Mouse (Mus musculus) telencephalon, adult 2 months (tissue): ENCODE results near the gene Grip1.

Experiments
- DNase-seq: peaks from one replicate; pipeline ENCODE4 v3.0.0-alpha.2; 2011; ENCODE audit warnings: low read depth, low spot score

Gene Grip1

DNA sequence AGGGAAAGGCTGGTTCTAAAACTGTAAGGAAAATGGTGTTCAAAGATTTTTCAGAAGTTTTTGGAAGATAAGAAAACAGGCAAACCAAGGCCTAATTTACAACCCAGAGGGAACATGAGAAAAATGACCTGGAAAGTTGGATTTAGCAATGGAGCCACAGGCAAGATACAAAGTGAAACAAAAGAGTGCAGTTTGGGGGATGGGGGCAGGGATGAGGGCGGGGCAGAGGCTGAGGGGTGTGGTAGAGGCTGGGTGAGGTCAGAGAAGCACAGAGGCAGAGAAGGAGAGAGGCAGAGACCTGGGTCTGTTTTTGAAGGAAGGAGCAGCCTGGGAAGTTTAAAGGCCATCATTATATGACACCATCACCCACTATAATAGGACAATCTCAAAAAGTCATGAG lies 377.5 kb downstream of the Grip1 start:
- DNase-seq = no peak

DNA sequence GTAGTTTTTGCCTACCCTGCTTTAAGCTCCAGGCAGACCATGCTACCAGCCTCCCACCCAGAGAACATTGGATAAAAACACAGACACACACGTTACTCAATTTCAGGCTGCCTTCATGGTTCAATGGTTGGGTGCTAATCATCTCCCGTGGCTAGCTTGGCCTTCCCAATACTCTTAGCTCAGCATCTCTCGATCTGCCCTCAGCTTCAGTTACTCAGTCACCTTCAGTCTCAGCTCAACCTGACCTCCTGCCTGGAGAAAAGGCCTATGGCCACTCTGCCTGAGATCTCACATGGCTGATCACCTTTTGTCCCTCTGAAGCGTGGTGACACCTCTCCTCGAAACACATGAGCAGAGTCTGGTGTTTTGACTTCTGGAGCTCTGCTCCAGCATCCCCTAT lies 379.7 kb downstream of the Grip1 start:
- DNase-seq = no peak

DNA sequence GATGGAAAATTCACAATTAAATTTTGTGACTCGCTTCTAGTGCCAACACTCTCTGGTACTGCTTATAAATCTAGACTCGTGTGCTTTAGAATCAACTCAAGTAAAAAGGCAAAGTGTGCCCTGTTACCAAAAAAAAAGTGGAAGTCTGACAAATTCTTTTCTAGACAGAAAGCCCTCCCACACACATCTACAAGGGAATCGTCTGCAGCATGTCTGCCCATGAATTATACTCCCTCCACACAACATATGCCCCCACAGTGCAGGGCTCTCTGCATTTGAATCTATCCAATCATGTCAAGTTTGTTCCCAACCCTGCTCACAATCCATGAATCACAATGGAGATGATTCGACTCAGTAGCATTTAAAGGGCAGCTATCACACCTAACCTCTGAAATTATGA lies 380.5 kb downstream of the Grip1 start:
- peak; percentile 83 for DNase-seq

DNA sequence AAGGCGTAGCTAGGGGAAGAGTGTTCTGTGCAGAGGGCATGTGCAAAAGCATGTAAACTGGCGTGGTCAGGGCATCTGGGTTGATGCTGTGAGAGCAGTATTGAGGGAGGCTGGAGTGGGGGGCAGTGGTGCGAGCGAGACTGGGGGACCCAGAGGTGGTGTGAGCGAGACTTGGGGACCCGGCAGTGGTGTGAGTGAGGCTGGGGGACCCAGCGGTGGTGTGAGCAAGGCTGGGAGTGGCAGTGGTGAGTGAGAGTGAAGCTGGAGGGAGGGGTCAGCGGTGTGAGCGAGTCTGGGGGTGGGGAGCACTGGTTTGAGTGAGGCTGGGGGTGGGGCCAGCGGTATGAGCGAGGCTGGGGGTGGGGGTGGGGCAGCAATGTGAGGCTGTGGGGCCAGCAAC lies 386.0 kb downstream of the Grip1 start:
- DNase-seq = no peak

DNA sequence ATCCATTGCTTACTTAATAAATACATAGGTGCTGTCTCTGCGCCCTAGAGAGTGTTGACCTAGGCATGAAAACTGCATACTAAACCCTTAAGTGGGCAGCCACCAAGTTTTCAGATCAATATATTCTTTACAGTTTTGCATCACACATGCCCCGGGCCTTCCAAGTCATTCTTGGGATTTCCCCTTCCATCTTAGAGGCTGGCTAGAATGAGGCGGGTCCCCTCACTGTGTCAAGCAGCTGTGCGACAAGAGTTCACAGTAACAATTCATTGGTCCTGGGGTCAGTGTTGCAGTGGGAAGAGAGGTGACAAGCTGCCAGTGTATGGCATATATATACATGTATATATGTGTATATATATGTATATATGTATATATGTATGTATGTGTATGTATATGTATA lies 388.4 kb downstream of the Grip1 start:
- no peak for DNase-seq

DNA sequence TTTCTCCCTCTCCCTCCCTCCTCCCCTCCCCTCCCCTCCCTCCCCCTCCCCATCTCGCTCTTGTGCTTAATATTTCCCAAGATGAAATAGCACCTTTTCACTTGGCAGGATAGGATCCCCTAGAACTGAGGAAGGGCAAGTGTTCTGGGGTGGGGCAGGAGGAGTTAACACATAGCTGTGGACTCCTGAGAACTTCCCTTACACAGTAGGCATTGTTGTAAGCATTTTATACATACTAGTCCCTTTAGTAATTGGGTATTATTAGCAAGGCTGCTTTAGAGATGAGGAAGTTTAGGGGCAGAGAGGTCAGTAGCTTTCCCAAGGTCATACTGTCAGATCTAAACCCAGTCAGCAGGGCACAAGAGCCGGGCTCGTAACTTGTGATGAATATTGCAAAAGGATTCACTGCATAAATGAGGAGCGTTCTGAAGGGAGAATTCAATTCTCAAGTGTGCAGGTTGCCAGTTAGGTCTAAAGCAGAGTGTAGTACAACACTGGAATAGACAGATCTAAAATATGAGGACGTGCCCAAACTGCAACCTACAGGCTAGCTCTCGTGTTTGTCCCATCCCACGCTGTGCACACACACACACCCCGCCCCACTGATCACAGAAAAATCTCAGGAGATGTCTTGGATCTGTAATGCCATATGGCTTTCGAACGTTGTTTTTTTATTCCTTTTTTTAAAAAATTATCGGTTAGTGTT lies 392.2 kb downstream of the Grip1 start:
- no peak for DNase-seq

DNA sequence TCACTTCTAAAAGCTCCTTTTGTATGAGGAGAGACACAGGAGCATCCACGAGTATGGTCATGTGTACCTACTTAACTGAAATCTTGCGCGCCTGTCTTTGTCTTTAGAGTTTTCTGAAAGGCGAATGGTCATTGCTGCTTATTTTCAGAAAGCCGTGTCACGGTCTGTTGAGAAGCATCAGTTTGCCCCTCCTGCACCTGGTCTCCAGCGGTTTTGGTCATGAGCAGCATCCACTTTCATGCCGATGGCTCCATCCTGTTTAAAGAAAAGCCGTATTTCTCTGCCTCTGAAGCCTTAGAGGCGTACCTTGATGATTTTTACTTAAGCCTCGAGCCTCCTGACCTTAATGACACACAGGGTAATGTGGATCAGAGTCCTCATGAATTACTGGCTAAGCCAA lies 398.0 kb downstream of the Grip1 start:
- DNase-seq = no peak

DNA sequence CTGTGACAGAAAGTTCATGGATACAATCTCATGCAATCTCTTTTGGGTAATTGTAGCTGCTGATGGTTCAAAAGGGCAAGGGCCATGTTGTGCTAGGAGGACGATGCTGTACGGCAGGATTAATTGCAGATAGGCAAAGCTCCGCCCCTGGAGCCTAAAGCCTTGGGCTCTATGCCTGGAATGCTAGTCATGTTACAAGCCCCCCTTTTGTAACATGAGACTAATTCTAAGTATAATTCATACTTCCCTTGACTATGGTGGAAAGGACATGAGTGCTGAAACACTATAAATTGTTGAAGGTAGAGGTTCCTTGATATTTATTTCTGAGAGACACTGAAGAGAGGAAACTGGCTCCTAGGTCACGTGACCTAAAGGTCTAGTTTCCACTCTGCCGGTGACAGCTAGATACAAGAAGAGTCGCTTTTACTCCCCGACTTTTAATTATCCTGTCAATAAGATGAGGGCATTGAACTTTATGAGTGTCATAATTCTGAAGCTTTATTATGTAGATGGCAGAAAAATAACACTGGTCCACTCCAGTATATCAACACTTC lies 399.0 kb downstream of the Grip1 start:
- DNase-seq = no peak

DNA sequence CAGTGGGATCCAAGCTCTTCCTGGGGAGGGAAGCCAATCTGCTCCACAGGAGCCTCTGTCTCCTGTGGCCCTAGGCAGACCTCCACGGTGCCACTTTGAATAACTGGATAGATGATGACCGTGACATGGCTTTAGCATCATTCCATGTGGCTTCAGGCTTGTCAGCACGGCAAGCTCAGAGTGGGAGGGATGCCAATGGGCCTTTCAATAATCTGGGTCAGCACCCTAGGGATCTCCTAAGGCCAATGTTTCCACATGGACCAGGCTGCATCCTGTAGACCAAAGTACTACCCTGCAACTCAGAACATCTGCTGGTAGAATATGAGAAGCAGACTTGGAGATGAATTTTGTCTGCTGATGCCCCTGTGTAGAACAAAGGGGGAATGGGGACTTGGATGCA lies 414.1 kb downstream of the Grip1 start:
- DNase-seq = no peak

DNA sequence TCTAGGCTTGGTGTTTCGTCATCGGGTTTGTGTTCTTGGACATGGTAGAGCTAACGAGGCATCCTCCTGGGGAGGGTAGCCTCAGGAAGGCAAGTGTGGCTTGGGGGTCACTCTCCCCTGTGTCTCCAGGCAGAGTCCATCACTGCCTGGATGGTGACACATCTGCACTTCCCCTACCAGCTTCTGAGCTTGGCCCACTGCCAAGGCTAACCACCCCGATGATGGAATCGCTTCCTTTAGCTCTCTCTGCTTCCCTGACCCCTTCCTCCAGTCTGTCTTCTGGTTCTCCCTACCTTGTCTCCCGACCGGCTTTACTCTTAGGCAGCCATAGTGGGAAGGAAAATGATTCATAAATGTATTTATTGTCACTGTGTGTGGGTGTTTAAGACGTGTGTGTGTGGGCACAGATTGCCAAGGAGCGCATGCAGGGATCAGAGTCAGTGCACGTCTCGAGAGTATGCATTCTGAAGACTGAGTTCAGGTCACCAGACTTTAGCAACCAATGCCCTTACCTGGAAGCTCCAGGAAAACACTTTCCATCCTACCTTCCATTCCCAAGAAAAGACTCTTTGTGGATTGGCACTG lies 415.5 kb downstream of the Grip1 start:
- DNase-seq = no peak

DNA sequence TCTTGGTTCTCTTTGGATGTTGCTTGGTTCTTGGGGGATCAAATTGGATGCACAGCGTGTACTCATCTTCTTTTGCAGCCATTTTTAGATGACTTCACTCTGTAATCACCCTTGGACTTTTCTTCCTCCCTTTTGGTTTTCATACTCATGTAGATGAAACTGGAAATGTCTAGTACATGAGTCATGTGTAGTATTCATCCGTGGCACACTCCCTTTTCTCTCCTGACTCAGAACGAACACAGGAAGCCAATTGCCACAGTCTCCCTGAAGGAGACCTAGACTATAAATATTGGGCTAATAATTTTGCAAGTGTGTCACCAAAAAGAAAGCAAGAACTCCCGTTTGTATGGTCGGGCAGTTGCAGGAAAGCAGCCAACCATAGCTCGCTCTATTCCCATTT lies 423.1 kb downstream of the Grip1 start:
- DNase-seq = no peak

DNA sequence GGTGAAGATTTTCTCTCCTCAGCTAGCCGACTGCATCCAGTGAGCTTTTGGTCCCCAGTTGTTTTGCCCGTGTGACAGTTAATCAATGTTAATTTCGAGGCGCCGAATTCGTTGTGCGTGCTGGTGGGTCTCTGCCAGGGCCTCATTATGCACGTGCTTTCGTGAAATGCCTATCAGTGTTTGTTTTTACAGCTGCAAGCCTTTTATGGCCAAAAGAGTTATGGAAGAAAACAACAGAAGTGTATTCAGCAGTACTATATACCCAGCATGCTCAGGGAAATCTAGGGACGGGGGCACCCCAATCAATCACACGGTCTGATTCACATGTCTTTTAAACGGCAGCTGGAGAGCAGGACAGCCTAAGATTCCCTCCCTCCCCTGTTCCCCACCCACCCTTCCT lies 424.7 kb downstream of the Grip1 start:
- DNase-seq = no peak

DNA sequence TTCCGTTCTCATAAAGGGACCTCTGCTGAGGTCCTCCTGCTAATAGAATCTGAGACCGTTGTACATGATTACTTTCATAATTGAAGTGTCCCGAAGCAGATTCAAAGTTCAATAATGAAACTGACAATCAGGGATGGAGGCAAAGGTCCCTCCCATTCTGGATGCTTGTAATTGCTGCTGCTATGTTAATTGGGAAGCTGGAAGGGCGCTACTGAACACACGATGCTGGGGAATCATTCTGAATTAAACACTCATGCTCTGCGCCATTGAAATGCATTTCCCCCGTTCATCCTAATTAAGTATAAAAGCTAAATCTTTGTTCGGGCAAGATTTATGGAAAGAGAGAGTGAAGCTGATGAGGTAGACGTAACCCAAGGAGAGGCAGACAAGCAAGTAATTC lies 431.0 kb downstream of the Grip1 start:
- DNase-seq = no peak

DNA sequence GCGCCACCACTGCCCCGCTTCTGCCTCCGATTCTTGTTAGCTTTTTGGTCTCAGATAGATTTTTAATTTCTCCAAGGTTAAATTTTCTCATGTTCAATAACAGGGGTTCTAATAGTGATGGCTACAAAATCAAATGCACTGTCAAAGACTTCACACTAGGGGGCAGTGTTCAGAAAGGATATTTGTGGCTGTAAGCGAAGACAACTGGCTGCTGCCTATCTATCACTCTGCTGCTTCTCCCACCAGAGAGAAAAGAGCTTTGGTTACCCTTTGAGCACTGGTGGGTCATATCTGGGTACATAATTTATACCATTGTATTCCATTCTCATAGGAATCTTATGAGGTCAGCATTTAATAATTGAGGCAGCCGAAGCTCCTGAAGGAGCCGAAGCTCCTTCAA lies 431.9 kb downstream of the Grip1 start:
- DNase-seq = no peak

DNA sequence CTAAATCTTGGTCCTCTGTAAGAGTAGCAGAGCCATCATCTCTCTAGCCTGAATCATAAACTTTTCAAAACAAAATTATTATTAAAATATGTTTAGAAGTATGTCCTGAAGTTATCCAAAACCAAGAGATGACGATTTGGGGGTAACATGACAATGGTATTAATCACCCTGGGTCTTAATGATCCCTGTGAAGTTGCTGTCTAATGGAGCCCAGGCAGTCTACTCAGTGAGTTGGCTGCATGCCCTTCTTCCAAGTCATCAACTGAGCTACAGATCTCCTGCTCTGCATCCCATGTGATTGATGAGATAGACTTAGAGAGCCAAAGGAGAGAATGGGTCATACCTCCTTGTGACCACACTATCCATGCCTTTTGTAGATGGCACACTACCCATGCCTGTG lies 433.1 kb downstream of the Grip1 start:
- no peak for DNase-seq

DNA sequence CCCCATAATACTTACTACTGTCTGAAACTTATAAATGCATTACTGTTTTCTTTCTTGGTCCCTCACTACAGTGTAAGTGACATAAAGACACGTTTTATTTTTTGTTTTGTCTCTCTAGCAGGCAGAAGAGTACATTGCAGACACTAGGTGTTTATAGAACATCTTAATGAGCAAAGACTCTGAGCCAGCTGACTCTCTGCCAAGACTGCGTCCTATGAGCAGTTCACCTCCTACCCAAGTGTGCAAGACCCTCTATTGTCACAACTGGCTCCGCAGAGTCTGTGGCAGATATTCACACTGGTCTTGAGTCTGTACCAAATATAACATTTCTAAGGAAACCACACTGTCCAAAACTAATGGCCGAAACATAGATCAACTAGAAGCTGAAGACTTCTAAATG lies 449.1 kb downstream of the Grip1 start:
- DNase-seq = no peak

DNA sequence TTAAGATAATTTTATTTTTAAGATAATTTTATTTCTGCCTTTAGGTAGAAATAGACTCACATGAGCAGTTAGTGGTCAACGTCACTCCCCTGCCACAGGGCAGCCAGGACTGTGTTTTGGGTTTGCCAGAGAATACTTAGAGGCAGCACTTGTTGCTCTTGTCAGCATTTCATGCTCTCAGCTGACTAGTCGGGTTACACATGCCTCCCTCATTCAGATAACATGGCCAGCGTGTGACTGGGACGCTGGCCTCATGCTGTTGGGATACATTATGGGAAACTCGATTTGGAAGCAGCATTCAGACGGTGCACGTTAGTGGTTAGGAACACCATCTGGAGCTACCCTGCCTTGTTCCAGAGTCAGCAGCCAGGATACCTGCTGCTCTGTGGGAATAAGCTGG lies 453.2 kb downstream of the Grip1 start:
- no peak for DNase-seq

DNA sequence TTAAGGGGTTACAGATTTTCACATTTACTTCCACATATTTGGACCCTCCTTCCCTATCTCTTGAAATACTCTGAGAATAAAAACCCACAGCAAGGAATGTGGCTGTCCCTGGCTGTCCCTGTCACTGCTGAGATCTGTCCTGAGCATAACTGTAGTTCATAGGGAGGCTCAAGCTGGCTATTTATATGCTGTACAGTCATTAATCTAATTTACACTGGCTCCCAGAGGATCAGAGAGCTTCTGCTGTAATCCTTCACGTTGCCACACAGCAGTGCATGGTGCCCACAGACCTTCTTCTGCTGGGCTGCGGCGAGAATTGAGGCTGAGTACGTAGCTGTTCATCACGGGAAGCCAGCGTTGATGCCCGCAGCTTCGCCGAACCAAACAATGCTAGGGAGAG lies 464.4 kb downstream of the Grip1 start:
- DNase-seq = no peak

DNA sequence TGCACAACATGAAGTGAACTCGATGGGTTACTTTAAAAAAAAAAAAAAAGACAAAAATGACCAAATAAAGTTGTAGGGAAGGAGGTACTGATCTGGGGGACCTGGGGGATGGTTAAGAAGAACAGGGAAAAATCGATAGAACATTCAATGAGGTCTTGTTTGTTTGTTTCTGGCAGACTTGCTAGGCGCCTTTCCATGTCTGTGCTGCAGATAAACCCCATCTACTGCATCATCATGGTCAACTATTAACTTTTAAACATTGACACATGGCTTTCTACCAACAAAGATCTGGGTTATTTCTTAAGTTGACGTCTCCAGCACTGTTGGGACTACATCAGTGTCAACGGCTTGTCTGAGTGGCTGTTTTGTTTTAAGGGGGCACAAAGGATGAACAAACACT lies 474.3 kb downstream of the Grip1 start:
- no peak for DNase-seq

DNA sequence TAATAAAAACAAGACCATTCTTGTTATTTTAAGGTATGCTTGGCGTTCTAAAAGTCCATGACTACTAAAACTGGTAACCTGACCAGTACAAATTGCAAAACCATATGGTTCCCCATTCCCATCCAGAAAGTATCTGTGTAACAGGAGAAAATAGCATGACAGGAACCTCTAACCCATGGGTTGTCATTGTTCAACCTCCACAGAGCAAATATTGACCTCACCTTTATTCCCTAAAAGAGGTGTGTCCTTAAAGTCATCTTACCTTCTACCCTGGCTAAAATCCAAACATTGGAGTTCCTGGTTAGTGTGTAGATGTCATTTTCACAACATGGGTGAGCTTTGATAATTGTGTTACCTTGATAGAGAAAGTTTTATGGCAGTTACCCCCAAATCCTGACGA lies 475.3 kb downstream of the Grip1 start:
- no peak for DNase-seq

DNA sequence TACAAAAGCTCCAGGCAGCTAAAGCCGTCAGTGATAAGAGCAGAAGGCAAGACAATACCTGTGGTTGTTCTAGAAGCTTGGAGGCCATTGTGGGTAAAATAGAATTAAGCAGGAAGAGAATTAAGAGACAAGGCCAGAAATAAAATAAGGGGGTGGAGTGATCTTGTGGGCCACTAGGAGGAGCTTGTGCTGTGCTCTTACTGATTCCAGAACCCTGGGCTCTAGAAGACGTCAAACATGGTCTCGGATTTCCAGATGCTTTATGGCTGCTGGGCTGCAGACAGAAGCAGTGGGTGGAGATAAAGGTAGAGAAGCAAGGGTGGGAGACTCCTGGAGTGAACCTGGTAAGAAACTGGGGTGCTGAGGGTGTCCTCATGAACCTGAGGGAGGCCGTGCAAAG lies 479.2 kb downstream of the Grip1 start:
- DNase-seq = no peak

DNA sequence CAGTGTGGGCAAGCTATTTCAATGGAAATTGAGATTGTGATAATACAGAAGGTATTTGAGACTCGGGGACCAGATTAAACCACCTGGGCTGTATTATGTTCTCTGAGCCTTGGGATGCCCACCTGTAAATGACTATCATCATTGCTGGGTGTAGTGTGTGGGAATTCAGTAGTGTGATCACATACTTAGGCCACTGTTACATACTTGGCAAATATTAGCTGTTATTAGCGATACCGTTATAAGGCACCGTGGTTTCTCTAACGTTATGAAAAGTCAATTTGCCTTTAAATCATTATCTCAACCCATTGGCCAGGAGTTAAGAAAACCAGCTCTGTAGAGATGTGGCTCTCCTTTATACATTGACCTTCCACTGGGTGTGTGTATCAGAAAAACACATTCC lies 479.7 kb downstream of the Grip1 start:
- DNase-seq = no peak

DNA sequence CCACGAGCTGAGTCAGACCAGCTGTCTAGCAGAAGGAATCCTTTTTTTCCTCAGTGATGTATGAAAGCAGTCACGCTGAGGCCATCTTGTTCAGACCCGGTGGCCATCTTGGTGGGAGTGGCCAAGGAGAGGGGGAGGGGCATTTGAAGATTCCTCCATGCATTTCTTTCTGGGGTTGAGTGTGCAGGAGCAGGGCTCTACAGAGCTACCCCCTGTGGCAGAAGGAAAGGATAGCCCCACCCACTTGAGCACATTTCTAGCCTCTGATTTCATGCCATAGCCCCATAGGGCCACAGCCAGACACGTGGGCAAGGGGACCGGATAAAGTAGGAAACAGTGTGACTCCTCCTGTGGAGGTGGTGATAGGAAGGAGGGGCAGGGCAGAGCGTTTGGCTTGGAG lies 481.6 kb downstream of the Grip1 start:
- DNase-seq = no peak

DNA sequence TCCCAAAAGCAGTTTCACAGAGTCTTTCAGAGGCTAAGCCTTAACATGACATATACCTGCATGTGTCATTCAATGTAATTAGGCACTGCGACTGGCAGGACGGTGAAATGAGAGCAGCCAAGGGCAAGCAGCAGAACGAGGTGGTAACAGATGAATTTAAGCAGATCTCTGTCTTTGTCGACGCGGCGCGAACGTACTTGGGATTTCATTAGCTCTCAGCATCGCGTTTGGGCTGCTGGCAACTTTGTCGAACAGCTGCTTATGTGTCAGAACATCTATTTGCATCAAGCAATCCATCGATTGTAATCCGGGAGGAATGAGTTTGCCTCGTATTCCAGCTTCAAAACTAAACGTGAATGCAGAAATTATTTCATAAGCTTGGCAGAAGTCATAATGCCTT lies 483.9 kb downstream of the Grip1 start:
- no peak for DNase-seq
